Mouse (Mus musculus) limb, embryonic 15.5 days (tissue): ENCODE measurements around the gene Cib2. TPM values are rescaled to one million over a fixed set of nuclear protein-coding genes. Genes with fewer than 3 reads are reported as not detected.

Experiments
- ATAC-seq: fragments of 200-750 bp; cut with Nextera tagmentation; 2 replicates; pipeline ENCODE4 v1.8.0; 2017; ENCODE audit warnings: low read depth, moderate TSS enrichment; ENCODE audit not compliant: insufficient number of reproducible peaks, low FRiP score, low TSS enrichment
- H3K27ac ChIP-seq: fragments of 300-500 bp; sonication (generic); 2 replicates; pipeline ENCODE4 v1.5.1; 2015; ENCODE audit warnings: moderate library complexity, mild to moderate bottlenecking, inconsistent platforms
- H3K27me3 ChIP-seq: fragments of 300-500 bp; sonication (generic); 2 replicates; pipeline ENCODE4 v1.6.1; 2015; ENCODE audit warnings: inconsistent platforms
- H3K36me3 ChIP-seq: fragments of 300-500 bp; sonication (generic); 2 replicates; pipeline ENCODE4 v1.6.1; 2015; ENCODE audit warnings: inconsistent platforms
- H3K4me1 ChIP-seq: fragments of 300-500 bp; sonication (generic); 2 replicates; pipeline ENCODE4 v1.6.1; 2015; ENCODE audit warnings: inconsistent platforms
- H3K4me2 ChIP-seq: fragments of 300-500 bp; sonication (generic); 2 replicates; pipeline ENCODE4 v1.6.1; 2015; ENCODE audit warnings: mild to moderate bottlenecking, inconsistent platforms
- H3K4me3 ChIP-seq: fragments of 300-500 bp; sonication (generic); 2 replicates; pipeline ENCODE4 v1.5.1; 2015; ENCODE audit warnings: mild to moderate bottlenecking, inconsistent platforms
- H3K9ac ChIP-seq: fragments of 300-500 bp; sonication (generic); 2 replicates; pipeline ENCODE4 v1.6.1; 2015; ENCODE audit warnings: inconsistent platforms
- H3K9me3 ChIP-seq: fragments of 300-500 bp; sonication (generic); 2 replicates; pipeline ENCODE4 v1.6.1; 2016; ENCODE audit warnings: inconsistent platforms
- WGBS: fragments of 180-500 bp; shearing (Covaris S2); methylation state at CpG from one replicate; pipeline ENCODE4 v1.1.7; 2015; 5-methylcytosine and 5-hydroxymethylcytosine counted together
- polyA plus RNA-seq: library from polyadenylated mRNA; unstranded; fragments of >200 nt; fragmentation: Nextera tagmentation; extraction: Ambion mirVana; gene quantifications from 2 replicates; pipeline ENCODE4 v1.2.1, GENCODE M21; 2015

Gene Cib2
- polyA plus RNA-seq, 1 experiment from 2014 or later, result 23.0 TPM

DNA sequence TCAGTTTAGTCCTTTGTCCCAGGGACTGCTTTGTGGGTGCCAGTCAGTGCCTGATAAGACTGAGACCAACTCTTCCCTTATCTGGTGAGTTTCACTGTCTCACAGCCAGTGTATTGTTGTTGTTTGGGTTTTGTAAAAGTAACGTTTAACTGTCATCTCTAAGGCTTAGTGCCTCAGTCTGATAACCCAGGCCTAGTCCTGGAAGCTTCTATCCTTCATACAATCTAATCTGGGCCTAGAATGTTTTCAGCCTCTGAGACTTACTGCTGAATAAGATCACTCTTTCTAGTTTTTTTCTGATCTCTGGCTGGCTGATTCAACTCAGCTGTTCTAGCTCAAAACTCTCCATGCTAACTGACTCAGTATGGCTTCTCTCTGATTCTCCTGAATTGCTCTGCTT, 23.7 kb upstream of the Cib2 start:
- Histone ChIP-seq H3K4me1 (peaks cover 13% of the 10 kb centered on the region), H3K4me2 (no peak overlapping the region), H3K27me3 (no peaks in the 10 kb centered on the region), H3K9me3 (no peaks in the 10 kb centered on the region), H3K4me3 (no peak overlapping the region), H3K9ac (no peak overlapping the region), H3K27ac (no peak overlapping the region), H3K36me3 (no peaks in the 10 kb centered on the region)
- 39% methylated on average over 1 of the region's 1 CpGs for WGBS
- no peak for ATAC-seq

- Histone ChIP-seq H3K27me3 (no peaks in the 10 kb centered on the region), H3K4me1 (0 out of 2 replicates have a peak, but pooled peaks cover 2% of the 10 kb centered on the region), H3K4me3 (no peak overlapping the region), H3K27ac (no peak overlapping the region), H3K4me2 (no peak overlapping the region), H3K36me3 (no peaks in the 10 kb centered on the region), H3K9ac (no peak overlapping the region), H3K9me3 (no peaks in the 10 kb centered on the region)
- no peak for ATAC-seq
- WGBS, result 56% methylated on average over 9 of the region's 9 CpGs
Observed at GRCm38 (mm10) chr9:54571130-54571839, 11.3 kb upstream of the Cib2 start.

GRCm38 (mm10) chr9:54568732-54569131, 8.7 kb upstream of the Cib2 start:
- Histone ChIP-seq H3K4me1 (0 out of 2 replicates have a peak, but pooled peaks cover 2% of the 10 kb centered on the region), H3K9ac (no peak overlapping the region), H3K27ac (no peak overlapping the region), H3K27me3 (no peaks in the 10 kb centered on the region), H3K36me3 (no peaks in the 10 kb centered on the region), H3K9me3 (no peaks in the 10 kb centered on the region), H3K4me2 (no peak overlapping the region), H3K4me3 (no peak overlapping the region)
- ATAC-seq, result no peak
- 44% methylated on average over 2 of the region's 2 CpGs for WGBS

- Histone ChIP-seq H3K9ac (no peak overlapping the region), H3K27ac (peak overlapping the region; percentile 38), H3K36me3 (no peaks in the 10 kb centered on the region), H3K4me1 (0 out of 2 replicates have a peak, but pooled peaks cover 2% of the 10 kb centered on the region), H3K9me3 (no peaks in the 10 kb centered on the region), H3K4me2 (no peak overlapping the region), H3K4me3 (no peak overlapping the region), H3K27me3 (no peaks in the 10 kb centered on the region)
- 37% methylated on average over 4 of the region's 4 CpGs for WGBS
- no peak for ATAC-seq
Observed at GRCm38 (mm10) chr9:54566958-54567357, 6.9 kb upstream of the Cib2 start.

DNA sequence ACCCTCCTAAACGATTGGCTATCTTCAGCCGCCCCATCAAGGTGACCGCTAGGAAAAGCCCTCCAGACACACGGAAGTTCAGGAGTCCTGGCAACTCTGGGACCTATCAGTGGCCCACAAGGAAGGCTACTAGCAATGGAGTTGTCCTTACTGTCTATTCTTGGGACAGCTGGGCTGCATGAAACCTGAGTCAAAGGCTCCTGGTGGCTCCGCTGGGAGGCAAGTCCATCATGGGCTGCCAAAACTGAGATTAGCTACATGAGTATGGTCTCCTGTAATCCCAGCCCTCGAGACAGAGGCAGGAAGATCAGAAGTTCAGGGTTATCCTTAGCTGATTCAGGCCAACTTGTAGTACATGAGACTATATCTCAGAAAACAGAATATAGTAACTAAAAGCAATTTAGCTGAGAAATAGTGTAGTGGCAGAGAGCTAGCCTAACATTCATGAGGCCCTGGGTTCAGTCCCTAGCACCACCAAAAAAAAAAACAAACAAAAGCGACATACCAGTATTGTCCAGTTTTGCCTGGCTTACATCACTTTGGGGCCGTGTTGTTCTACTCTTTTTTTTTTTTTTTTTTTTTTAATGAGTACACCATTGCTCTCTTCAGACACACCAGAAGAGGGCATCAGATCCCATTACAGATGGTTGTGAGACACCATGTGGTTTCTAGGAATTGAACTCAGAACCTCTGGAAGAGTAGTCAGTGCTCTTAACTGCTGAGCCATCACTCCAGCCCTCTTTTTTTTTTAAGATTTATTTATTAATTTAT, 998 bp upstream of the Cib2 start:
- Histone ChIP-seq H3K36me3 (no peaks in the 10 kb centered on the region), H3K4me1 (peaks cover 18% of the 10 kb centered on the region), H3K9ac (no peak overlapping the region), H3K4me3 (no peak overlapping the region), H3K27ac (no peak overlapping the region), H3K9me3 (no peaks in the 10 kb centered on the region), H3K27me3 (no peaks in the 10 kb centered on the region), H3K4me2 (no peak overlapping the region)
- 86% methylated on average over 8 of the region's 8 CpGs for WGBS
- ATAC-seq, result no peak

DNA sequence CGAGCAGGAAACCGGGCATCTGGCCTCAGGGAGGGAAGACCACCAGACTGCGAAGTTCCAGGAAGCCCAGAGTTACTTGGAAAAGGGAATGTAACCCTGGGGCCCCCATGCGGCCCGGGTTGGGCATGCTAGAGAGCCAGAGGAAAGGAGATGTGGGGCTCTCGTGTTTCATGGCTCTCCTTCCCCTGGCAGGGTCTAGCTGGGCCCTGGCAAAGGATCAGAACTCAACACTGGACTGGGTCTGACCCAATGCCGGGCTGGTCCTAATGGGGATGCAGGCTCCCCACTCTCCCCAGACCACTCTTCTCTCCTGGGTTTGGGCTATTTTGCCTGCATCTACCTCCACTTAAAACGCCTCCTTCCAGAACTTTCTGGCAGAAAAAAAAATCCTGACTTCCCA, 1.3 kb downstream of the Cib2 start:
- no peaks in the 10 kb centered on the region for H3K36me3 ChIP-seq
- H3K4me1 ChIP-seq, result peaks cover 18% of the 10 kb centered on the region
- ATAC-seq, result no peak
- H3K4me2 ChIP-seq, result no peak overlapping the region
- no peak overlapping the region for H3K9ac ChIP-seq
- no peak overlapping the region for H3K27ac ChIP-seq
- no peaks in the 10 kb centered on the region for H3K27me3 ChIP-seq
- H3K9me3 ChIP-seq, result no peaks in the 10 kb centered on the region
- 69% methylated on average over 8 of the region's 8 CpGs for WGBS
- no peak overlapping the region for H3K4me3 ChIP-seq

DNA sequence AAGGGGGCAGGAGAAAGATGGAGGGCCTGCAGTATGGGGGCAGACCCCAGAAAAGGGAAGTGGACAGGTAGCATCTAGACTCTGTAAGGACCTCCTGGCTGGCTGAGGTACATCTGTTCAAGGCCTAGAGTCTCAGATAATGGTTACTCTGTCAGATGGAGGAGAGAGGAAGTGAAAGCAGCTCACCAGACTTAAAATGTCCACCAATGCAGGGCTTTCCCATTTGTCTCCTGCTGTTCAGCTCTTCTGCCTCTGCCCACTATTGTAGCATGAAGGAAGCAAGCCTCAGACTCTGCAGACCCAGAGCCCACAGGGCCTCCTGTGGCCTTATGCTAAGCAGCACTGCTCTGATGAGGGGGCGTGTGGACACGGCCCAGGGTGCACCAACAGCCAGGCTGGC, 5.0 kb downstream of the Cib2 start:
- 68% methylated on average over 2 of the region's 2 CpGs for WGBS
- H3K4me3 ChIP-seq, result no peak overlapping the region
- no peak for ATAC-seq
- H3K9ac ChIP-seq, result no peak overlapping the region
- H3K27me3 ChIP-seq, result no peaks in the 10 kb centered on the region
- peaks cover 14% of the 10 kb centered on the region for H3K4me1 ChIP-seq
- H3K27ac ChIP-seq, result no peak overlapping the region
- H3K4me2 ChIP-seq, result no peak overlapping the region
- H3K9me3 ChIP-seq, result no peaks in the 10 kb centered on the region
- no peaks in the 10 kb centered on the region for H3K36me3 ChIP-seq

- Histone ChIP-seq H3K27ac (no peak overlapping the region), H3K4me2 (no peak overlapping the region), H3K9me3 (no peaks in the 10 kb centered on the region), H3K9ac (no peak overlapping the region), H3K36me3 (no peaks in the 10 kb centered on the region; the same call in 1 of the 2 replicates), H3K27me3 (no peaks in the 10 kb centered on the region), H3K4me1 (no peaks in the 10 kb centered on the region), H3K4me3 (no peak overlapping the region)
- no peak; the same call in 1 of the 2 replicates for ATAC-seq
- WGBS, result 18% methylated on average over 5 of the region's 5 CpGs
Observed at GRCm38 (mm10) chr9:54552409-54552808, 7.6 kb downstream of the Cib2 start.

DNA sequence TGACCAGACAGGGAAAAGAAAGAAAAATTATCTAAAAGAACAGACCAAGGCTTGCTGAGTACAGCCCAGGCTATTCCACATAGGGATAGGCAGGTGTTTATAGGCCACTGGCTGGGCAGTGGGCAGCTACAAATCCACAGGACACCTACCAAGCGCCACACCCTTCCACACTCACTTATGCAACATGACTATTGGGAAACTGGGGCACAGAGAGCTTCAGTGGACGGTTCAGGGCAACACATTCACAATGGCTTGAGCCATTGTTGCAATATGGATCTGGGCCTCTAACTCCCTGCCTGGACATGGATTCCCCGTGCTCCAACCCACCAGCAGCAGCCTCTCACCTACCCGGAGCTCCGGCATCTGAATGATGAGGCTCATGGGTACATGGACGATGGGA, 10.6 kb downstream of the Cib2 start:
- Histone ChIP-seq H3K9me3 (no peaks in the 10 kb centered on the region), H3K36me3 (no peaks in the 10 kb centered on the region; the same call in 1 of the 2 replicates), H3K27ac (no peak overlapping the region), H3K4me3 (no peak overlapping the region), H3K4me1 (no peaks in the 10 kb centered on the region), H3K27me3 (no peaks in the 10 kb centered on the region), H3K9ac (no peak overlapping the region), H3K4me2 (no peak overlapping the region)
- no peak for ATAC-seq
- 87% methylated on average over 6 of the region's 6 CpGs for WGBS

- Histone ChIP-seq H3K4me1 (no peaks in the 10 kb centered on the region), H3K9me3 (no peaks in the 10 kb centered on the region), H3K4me2 (no peak overlapping the region), H3K36me3 (no peaks in the 10 kb centered on the region; the same call in 1 of the 2 replicates), H3K27ac (no peak overlapping the region), H3K27me3 (no peaks in the 10 kb centered on the region), H3K9ac (no peak overlapping the region), H3K4me3 (no peak overlapping the region)
- WGBS, result 19% methylated on average over 5 of the region's 5 CpGs
- no peak for ATAC-seq
Observed at GRCm38 (mm10) chr9:54547536-54547935, 12.5 kb downstream of the Cib2 start.

DNA sequence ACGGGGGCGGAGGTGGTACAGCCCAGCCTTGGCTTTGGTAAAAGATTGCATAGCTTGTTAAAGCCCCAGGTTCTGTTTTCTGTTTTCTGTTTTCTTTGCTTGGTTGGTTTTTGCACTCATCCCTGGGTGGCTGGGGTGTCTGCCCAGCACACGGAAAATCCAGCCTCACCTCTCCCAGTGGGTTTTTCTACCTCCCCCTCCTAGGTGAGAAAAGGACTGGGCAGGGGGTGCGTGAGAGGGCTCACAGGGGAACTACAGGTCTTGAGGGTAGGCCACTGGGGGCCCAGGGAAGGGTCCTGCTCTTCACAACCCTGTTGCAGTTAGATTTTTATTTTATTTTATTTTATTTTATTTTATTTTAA, 15.1 kb downstream of the Cib2 start:
- H3K4me3 ChIP-seq, result no peak overlapping the region
- H3K4me2 ChIP-seq, result no peak overlapping the region
- no peak overlapping the region for H3K27ac ChIP-seq
- H3K36me3 ChIP-seq, result no peaks in the 10 kb centered on the region; the same call in 1 of the 2 replicates
- no peak overlapping the region for H3K9ac ChIP-seq
- no peaks in the 10 kb centered on the region for H3K27me3 ChIP-seq
- no peak for ATAC-seq
- no peaks in the 10 kb centered on the region for H3K9me3 ChIP-seq
- WGBS, result 89% methylated on average over 4 of the region's 4 CpGs
- H3K4me1 ChIP-seq, result no peaks in the 10 kb centered on the region

- no peak overlapping the region for H3K4me2 ChIP-seq
- H3K9ac ChIP-seq, result no peak overlapping the region
- H3K4me3 ChIP-seq, result no peak overlapping the region
- no peaks in the 10 kb centered on the region for H3K4me1 ChIP-seq
- WGBS, result 80% methylated on average over 9 of the region's 9 CpGs
- no peak overlapping the region for H3K27ac ChIP-seq
- no peaks in the 10 kb centered on the region; the same call in 1 of the 2 replicates for H3K36me3 ChIP-seq
- no peak for ATAC-seq
- H3K27me3 ChIP-seq, result no peaks in the 10 kb centered on the region
- H3K9me3 ChIP-seq, result no peaks in the 10 kb centered on the region
Observed at GRCm38 (mm10) chr9:54544212-54544953, 15.6 kb downstream of the Cib2 start.
